Mouse (Mus musculus) midbrain, embryonic 11.5 days (tissue): Measurements from ENCODE around the gene Cbr1. TPM values are rescaled to one million over a fixed set of nuclear protein-coding genes. Genes with fewer than 3 reads are reported as not detected.

Experiments used
- ATAC-seq: fragments of 200-750 bp; cut with Nextera tagmentation; 2 replicates; pipeline ENCODE4 v1.8.0; 2017; ENCODE audit warnings: moderate TSS enrichment, moderate library complexity; ENCODE audit not compliant: low FRiP score
- DNase-seq: peaks from one replicate; pipeline ENCODE4 v3.0.0; 2015; ENCODE audit warnings: low spot score; ENCODE audit errors: missing footprints
- H3K27ac ChIP-seq: fragments of 300-500 bp; sonication (generic); 2 replicates; pipeline ENCODE4 v1.5.1; 2014; ENCODE audit warnings: low read depth, low read length
- H3K27me3 ChIP-seq: fragments of 300-500 bp; sonication (generic); 2 replicates; pipeline ENCODE4 v1.6.1; 2014; ENCODE audit warnings: mild to moderate bottlenecking, low read length, moderate library complexity, mixed read lengths; ENCODE audit not compliant: control insufficient read depth, insufficient read depth
- H3K36me3 ChIP-seq: fragments of 300-500 bp; sonication (generic); 2 replicates; pipeline ENCODE4 v1.6.1; 2014; ENCODE audit warnings: mild to moderate bottlenecking, low read length, moderate library complexity, mixed read lengths; ENCODE audit not compliant: control insufficient read depth, insufficient read depth
- H3K4me1 ChIP-seq: fragments of 300-500 bp; sonication (generic); 2 replicates; pipeline ENCODE4 v1.6.1; 2014; ENCODE audit warnings: low read length; ENCODE audit not compliant: control insufficient read depth, insufficient read depth
- H3K4me2 ChIP-seq: fragments of 300-500 bp; sonication (generic); 2 replicates; pipeline ENCODE4 v1.6.1; 2014; ENCODE audit warnings: mild to moderate bottlenecking, moderate library complexity
- H3K4me3 ChIP-seq: fragments of 300-500 bp; sonication (generic); 2 replicates; pipeline ENCODE4 v1.5.1; 2014; ENCODE audit warnings: low read depth, low read length
- H3K9ac ChIP-seq: fragments of 300-500 bp; sonication (generic); 2 replicates; pipeline ENCODE4 v1.6.1; 2014; ENCODE audit warnings: low read length
- H3K9me3 ChIP-seq: fragments of 300-500 bp; sonication (generic); 2 replicates; pipeline ENCODE4 v1.6.1; 2016; ENCODE audit warnings: low read length; ENCODE audit not compliant: control insufficient read depth
- WGBS: fragments of 180-500 bp; shearing (Covaris S2); extraction: QIAGEN DNeasy Blood & Tissue Kit; methylation state at CpG from one replicate; pipeline ENCODE4 v1.1.7; 2014; 5-methylcytosine and 5-hydroxymethylcytosine counted together
- polyA plus RNA-seq: library from polyadenylated mRNA; unstranded; fragments of >200 nt; fragmentation: Nextera tagmentation; extraction: Ambion mirVana; gene quantifications from 2 replicates; pipeline ENCODE4 v1.2.1, GENCODE M21; 2014

The Cbr1 gene
- 99.2 and 104 TPM in 2 replicates for polyA plus RNA-seq

DNA sequence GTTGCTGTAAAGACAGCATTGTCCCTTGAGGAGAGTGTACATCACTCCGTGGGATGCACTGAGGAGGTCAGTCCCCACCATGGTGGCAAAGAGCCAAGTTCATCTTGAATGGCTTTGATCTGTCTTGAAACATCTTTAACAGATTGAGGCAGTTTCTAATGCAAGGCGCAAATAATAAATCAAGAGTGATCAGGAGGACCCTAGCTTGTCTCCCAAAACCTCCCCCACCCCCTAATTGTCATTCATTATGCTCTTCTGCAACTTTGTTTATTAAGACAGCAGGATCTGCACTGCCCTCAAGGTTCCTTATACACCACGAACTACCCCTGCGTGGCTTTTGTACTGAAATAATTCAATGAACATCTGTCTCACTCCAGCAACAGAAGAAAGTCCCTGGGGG lies at the start of gene Cbr1:
Gene Cbr1, plus strand, starts transcription at position 301 of the 400 bp plus-strand sequence.
- DNase-seq (no peak), ATAC-seq (no peak)
- Histone ChIP-seq H3K27me3 (no peaks in the 10 kb centered on the region; the same call in 1 of the 2 replicates), H3K4me3 (peak within 1 kb of the TSS; percentile 59), H3K36me3 (no peaks in the 10 kb centered on the region), H3K4me2 (peak within 1 kb of the TSS; percentile 84), H3K9ac (peak within 1 kb of the TSS; percentile 78; the same call in 1 of the 2 replicates), H3K27ac (no peak within 1 kb of the TSS), H3K4me1 (peaks cover 14% of the 10 kb centered on the region), H3K9me3 (no peaks in the 10 kb centered on the region)
- WGBS, result 75% methylated on average over 4 of the region's 4 CpGs

DNA sequence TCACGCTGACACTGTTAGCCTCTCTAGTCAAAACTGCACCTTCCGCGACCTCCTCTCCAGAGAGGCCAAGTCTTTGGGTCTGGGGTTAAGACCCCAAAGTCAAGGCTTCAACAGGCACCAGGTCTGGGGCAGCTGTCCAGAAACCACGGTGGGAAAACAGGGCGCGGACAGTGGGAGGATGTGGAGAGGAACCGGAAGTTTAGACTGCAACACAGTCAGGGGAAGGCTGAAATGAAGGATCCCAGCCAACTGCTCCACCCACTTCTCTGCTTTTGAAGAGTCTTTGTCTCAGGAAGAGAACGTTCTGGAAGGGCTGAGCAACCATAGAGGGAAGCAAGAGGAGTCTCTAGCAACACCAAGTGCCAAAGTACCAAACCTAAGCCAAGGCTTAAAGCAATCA lies 48.0 kb upstream of the Cbr1 start:
- DNase-seq (no peak), ATAC-seq (no peak)
- H3K27me3 ChIP-seq, result no peaks in the 10 kb centered on the region
- no peaks in the 10 kb centered on the region for H3K9me3 ChIP-seq
- H3K4me1 ChIP-seq, result no peaks in the 10 kb centered on the region
- H3K27ac ChIP-seq, result no peak overlapping the region
- no peak overlapping the region for H3K4me2 ChIP-seq
- no peaks in the 10 kb centered on the region for H3K36me3 ChIP-seq
- H3K4me3 ChIP-seq, result no peak overlapping the region
- no peak overlapping the region for H3K9ac ChIP-seq
- 71% methylated on average over 8 of the region's 8 CpGs for WGBS

GRCm38 (mm10) chr16:93558499-93558898 lies 47.2 kb upstream of the Cbr1 start:
- H3K4me2 ChIP-seq, result no peak overlapping the region
- H3K4me1 ChIP-seq, result no peaks in the 10 kb centered on the region
- WGBS, result 10% methylated on average over 12 of the region's 12 CpGs
- no peak overlapping the region for H3K27ac ChIP-seq
- H3K27me3 ChIP-seq, result no peaks in the 10 kb centered on the region
- H3K36me3 ChIP-seq, result no peaks in the 10 kb centered on the region
- H3K9ac ChIP-seq, result no peak overlapping the region
- peak; percentile 86 for DNase-seq
- H3K4me3 ChIP-seq, result no peak overlapping the region
- no peak for ATAC-seq
- H3K9me3 ChIP-seq, result no peaks in the 10 kb centered on the region

GRCm38 (mm10) chr16:93572383-93572782 lies 33.3 kb upstream of the Cbr1 start:
- no peaks in the 10 kb centered on the region for H3K9me3 ChIP-seq
- no peak overlapping the region for H3K27ac ChIP-seq
- DNase-seq (no peak), ATAC-seq (no peak)
- 93% methylated on average over 6 of the region's 6 CpGs for WGBS
- no peaks in the 10 kb centered on the region for H3K36me3 ChIP-seq
- H3K27me3 ChIP-seq, result no peaks in the 10 kb centered on the region
- H3K4me1 ChIP-seq, result no peaks in the 10 kb centered on the region
- H3K4me3 ChIP-seq, result no peak overlapping the region
- H3K9ac ChIP-seq, result no peak overlapping the region
- H3K4me2 ChIP-seq, result no peak overlapping the region

- 94% methylated on average over 5 of the region's 5 CpGs for WGBS
- Histone ChIP-seq H3K4me3 (no peak overlapping the region), H3K9ac (no peak overlapping the region), H3K27me3 (no peaks in the 10 kb centered on the region), H3K4me2 (no peak overlapping the region), H3K4me1 (no peaks in the 10 kb centered on the region), H3K27ac (no peak overlapping the region), H3K9me3 (no peaks in the 10 kb centered on the region), H3K36me3 (no peaks in the 10 kb centered on the region)
- no peak for ATAC-seq
- no peak for DNase-seq
Measured at GRCm38 (mm10) chr16:93573434-93573833, 32.2 kb upstream of the Cbr1 start.

GRCm38 (mm10) chr16:93574521-93575191 lies 31.0 kb upstream of the Cbr1 start:
- ATAC-seq (peak; percentile 48; the same call in 1 of the 2 replicates), DNase-seq (no peak)
- Histone ChIP-seq H3K4me2 (no peak overlapping the region), H3K4me3 (no peak overlapping the region), H3K9me3 (no peaks in the 10 kb centered on the region), H3K27ac (no peak overlapping the region), H3K4me1 (no peaks in the 10 kb centered on the region), H3K9ac (no peak overlapping the region), H3K36me3 (no peaks in the 10 kb centered on the region), H3K27me3 (no peaks in the 10 kb centered on the region)
- 71% methylated on average over 18 of the region's 18 CpGs for WGBS

DNA sequence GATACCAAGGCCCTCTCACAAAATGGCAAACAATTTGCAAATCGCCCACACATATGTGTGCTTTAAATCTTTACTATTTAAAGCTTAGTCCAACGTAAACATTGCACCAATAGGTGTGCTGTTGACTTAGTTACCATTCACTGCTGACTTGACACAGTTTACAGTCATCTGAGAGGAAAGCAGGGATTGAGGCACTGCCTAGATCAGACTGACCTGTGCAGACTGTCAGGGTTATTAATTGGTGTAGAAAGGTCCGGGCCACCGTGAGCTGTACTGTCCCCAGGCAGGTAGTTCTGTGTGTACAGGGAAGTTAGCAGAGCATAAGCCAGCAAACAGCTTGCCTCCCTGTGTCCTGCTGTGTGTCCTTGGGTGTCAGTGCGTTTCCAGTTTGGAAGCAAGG lies 30.1 kb upstream of the Cbr1 start:
- Histone ChIP-seq H3K27ac (no peak overlapping the region), H3K27me3 (no peaks in the 10 kb centered on the region), H3K9me3 (no peaks in the 10 kb centered on the region), H3K9ac (no peak overlapping the region), H3K4me3 (no peak overlapping the region), H3K4me2 (no peak overlapping the region), H3K36me3 (no peaks in the 10 kb centered on the region), H3K4me1 (no peaks in the 10 kb centered on the region)
- WGBS, result 88% methylated on average over 5 of the region's 5 CpGs
- DNase-seq, result no peak
- ATAC-seq, result no peak

DNA sequence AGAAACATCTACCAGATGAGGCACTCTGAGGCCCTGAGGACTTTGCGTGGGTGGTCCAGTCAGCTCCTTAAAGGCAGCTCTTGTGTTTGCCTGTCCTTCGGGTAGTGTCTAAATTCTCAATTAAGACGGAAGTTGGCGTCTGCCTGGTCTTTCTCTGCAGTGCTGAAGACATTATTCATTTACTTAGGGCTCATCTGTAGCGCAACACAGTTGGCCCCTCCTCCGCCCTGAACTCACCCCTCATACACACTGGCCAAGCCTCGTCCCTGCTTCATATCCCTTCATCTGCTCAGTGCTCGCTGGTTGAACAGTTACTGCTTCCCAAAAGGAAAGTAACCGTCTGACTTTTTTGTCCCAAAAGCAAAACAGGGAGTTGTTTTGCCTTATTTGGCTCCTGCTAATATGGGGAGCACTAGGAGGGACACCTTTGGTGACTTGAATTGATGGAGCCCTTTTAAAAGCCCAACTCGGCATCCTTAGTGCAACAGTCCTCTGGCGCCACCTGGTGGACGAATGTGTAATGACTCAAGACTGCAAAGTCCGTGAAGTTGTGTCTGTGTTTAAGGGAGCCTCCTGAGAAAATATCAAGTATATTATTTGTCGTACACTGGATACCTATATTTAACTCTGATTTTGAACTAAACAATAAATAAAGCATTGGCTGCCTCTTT lies 29.1 kb upstream of the Cbr1 start:
- no peaks in the 10 kb centered on the region for H3K4me1 ChIP-seq
- 42% methylated on average over 14 of the region's 14 CpGs for WGBS
- H3K27ac ChIP-seq, result no peak overlapping the region
- no peaks in the 10 kb centered on the region for H3K36me3 ChIP-seq
- ATAC-seq (0 out of 2 replicates have a peak, but pooled peaks have one; percentile 22), DNase-seq (peak; percentile 97)
- no peak overlapping the region for H3K4me2 ChIP-seq
- H3K9ac ChIP-seq, result no peak overlapping the region
- no peak overlapping the region for H3K4me3 ChIP-seq
- H3K27me3 ChIP-seq, result no peaks in the 10 kb centered on the region
- H3K9me3 ChIP-seq, result no peaks in the 10 kb centered on the region

GRCm38 (mm10) chr16:93578346-93579005 lies 27.2 kb upstream of the Cbr1 start:
- Histone ChIP-seq H3K4me2 (no peak overlapping the region), H3K9ac (no peak overlapping the region), H3K36me3 (no peaks in the 10 kb centered on the region), H3K27me3 (no peaks in the 10 kb centered on the region), H3K4me3 (no peak overlapping the region), H3K9me3 (no peaks in the 10 kb centered on the region), H3K27ac (no peak overlapping the region), H3K4me1 (no peaks in the 10 kb centered on the region)
- WGBS, result 89% methylated on average over 8 of the region's 8 CpGs
- ATAC-seq (no peak), DNase-seq (no peak)
